18 mouse cellular contexts compared by ENCODE assay signal in the genomic region with DNA sequence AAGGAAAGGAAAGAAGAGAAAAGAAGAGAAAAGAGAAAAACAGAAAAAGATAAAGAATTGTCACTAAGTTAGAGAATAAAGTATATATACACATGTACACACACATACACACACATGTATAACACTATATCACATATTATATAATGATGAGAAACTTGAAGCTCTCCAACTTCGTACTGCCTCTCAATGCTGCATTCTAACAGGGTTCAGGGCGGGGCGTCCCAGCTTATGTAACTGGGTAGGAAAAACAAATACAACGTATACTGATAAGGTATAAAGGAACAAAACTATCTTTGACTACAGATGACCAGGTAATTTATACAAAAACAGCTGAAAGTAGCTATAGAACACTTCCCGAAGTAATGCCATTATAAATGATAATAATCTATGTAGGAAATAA. TPM values are rescaled to one million over a fixed set of nuclear protein-coding genes. Genes with fewer than 3 reads are reported as not detected.
"Had no signal": no experiment of that assay in that cellular context is flagged by ENCODE, and none has a peak within 500 bp of the region (broad histone marks: within the 10 kb centered on the region; RNA-seq: fewer than 3 reads in every experiment).

No protein-coding gene starts in this region.

- H3K4me2 ChIP-seq: limb, embryonic 13.5 days; liver, embryonic 13.5 days; midbrain, embryonic 12.5 days; midbrain, embryonic 15.5 days; neural tube, embryonic 13.5 days had no signal

- H3K4me3 ChIP-seq: limb, embryonic 10.5 days; limb, embryonic 13.5 days; liver, embryonic 13.5 days; midbrain, embryonic 12.5 days; midbrain, embryonic 15.5 days; neural tube, embryonic 13.5 days had no signal

- H3K9ac ChIP-seq: limb, embryonic 13.5 days; liver, embryonic 13.5 days; midbrain, embryonic 12.5 days; midbrain, embryonic 15.5 days; neural tube, embryonic 13.5 days had no signal

- H3K9me3 ChIP-seq: limb, embryonic 10.5 days; limb, embryonic 13.5 days; liver, embryonic 13.5 days; midbrain, embryonic 12.5 days; midbrain, embryonic 15.5 days; neural tube, embryonic 13.5 days had no signal

- H3K27ac ChIP-seq: hindbrain, postnatal 0 days; limb, embryonic 10.5 days; limb, embryonic 13.5 days; liver, embryonic 13.5 days; macrophage; midbrain, embryonic 12.5 days; midbrain, embryonic 15.5 days; neural tube, embryonic 13.5 days had no signal

- H3K36me3 ChIP-seq: limb, embryonic 10.5 days; limb, embryonic 13.5 days; liver, embryonic 13.5 days; midbrain, embryonic 12.5 days; midbrain, embryonic 15.5 days; neural tube, embryonic 13.5 days had no signal

- ATAC-seq: hindbrain, postnatal 0 days; inflammation-experienced regulatory T-cells, adult 6 months; midbrain, embryonic 15.5 days had no signal

- H3K27me3 ChIP-seq: limb, embryonic 13.5 days; liver, embryonic 13.5 days; midbrain, embryonic 12.5 days; midbrain, embryonic 15.5 days; neural tube, embryonic 13.5 days had no signal

- H3K4me1 ChIP-seq: limb, embryonic 13.5 days; liver, embryonic 13.5 days; midbrain, embryonic 12.5 days; midbrain, embryonic 15.5 days; neural tube, embryonic 13.5 days had no signal

- DNase-seq: kidney, adult 18-20 months; kidney, postnatal 4 days; layer of hippocampus, adult 9-11 months; liver, embryonic 13.5 days; lung, adult 2 months; retina, postnatal 1 day; right cerebral cortex, postnatal 25 days; thymus, postnatal 25 days had no signal

RNA-seq across cellular contexts. Expression of gene Tenm3, which starts 22.2 kb away (rescaled TPM):
- total RNA-seq: megakaryocyte, adult 5-6 weeks; neutrophil, adult 5-6 weeks had no signal
- polyA plus RNA-seq: inflammation-experienced regulatory T-cells, adult 6 months; macrophage had no signal
